Mouse (Mus musculus) left cerebral cortex, postnatal 10 days (tissue): Measurements from ENCODE around the gene Cdc42se1. TPM values are rescaled to one million over a fixed set of nuclear protein-coding genes. Genes with fewer than 3 reads are reported as not detected.
"Not testable (repeated sequence)": the region's sequence is repeated elsewhere in the genome, so short reads cannot be mapped to it uniquely, and the experiment has no call there.

Experiments used
- DNase-seq, 2 experiments: peaks; one replicate each; pipeline ENCODE4 v3.0.0; 2021 to 2022; ENCODE audit warnings: low spot score in 2 of 2, mixed read lengths in 1 of 2; ENCODE audit errors: extremely low spot score in 1 of 2
- intact Hi-C: fragments of 180-260 bp; cut with DNase I; formaldehyde crosslinking; loops from one replicate; pipeline ENCODE4 v1.15.1; 2025
- total RNA-seq, 2 experiments: library from RNA; stranded (reverse); gene quantifications; 2 replicates each; pipeline ENCODE4 v1.2.3; 2021

Cdc42se1 gene
- 10 to 100 TPM; 66.1 to 71.3 TPM for total RNA-seq

- intact Hi-C loops = loop anchor here (5.0 kb wide), 1 partner anchor 39 kb away; no protein-coding TSS in a partner anchor
- peak; percentile 90 to 94 for DNase-seq
Observed at GRCm38 (mm10) chr3:95228148-95228893, at the start of gene Cdc42se1. Cdc42se1 (plus strand) TSS chr3:95228732.

GRCm38 (mm10) chr3:95178948-95179347, 49.6 kb upstream of the Cdc42se1 start:
- intact Hi-C loops = no loop called here
- no peak for DNase-seq

GRCm38 (mm10) chr3:95179890-95180289, 48.6 kb upstream of the Cdc42se1 start:
- intact Hi-C loops = no loop called here
- no peak for DNase-seq

- no peak for DNase-seq
- intact Hi-C loops = no loop called here
Observed at GRCm38 (mm10) chr3:95181841-95182240, 46.7 kb upstream of the Cdc42se1 start.

GRCm38 (mm10) chr3:95184796-95185577, 43.5 kb upstream of the Cdc42se1 start:
- no peak for DNase-seq
- intact Hi-C loops = no loop called here

DNA sequence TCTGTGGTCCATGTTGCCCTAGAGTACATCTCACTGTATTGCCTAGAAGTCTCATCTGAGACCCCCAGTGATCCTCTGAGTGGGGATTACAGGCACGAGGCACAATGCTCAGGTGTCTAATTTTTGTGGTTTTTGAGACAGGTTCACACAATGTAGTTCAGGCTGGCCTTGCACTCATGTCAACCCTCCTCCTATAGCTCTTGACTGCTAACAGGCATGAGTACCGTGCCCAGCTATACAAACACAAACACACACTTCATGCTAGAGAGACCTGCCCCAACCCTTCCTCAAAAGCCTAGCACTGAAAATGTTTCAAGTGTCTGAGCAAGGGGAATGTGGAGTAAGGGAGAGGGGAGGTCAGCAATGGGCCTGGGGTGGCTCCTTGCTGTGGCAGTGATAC, 42.4 kb upstream of the Cdc42se1 start:
- intact Hi-C loops = no loop called here
- DNase-seq = no peak

GRCm38 (mm10) chr3:95186888-95187287, 41.6 kb upstream of the Cdc42se1 start:
- DNase-seq = no peak
- intact Hi-C loops = no loop called here

DNA sequence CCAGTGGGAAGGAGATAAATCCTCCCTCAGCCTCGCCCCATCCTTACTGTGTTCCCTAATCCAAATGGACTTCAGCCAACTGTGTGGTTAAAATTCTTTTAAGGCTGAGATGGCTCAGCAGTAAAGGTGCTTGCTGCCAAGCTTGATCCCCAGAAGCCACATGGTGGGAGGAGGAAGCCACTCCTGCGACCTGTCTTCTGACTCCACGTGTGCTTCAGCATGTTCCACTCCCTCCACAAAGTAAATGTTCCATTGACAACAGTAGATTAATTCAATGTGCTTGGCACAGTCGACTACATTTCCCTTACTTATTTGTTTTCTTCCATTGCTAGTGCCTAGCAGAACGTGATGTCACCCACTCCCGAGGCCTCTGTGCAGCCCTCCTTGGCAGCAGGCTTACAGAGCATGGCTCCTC, 33.8 kb upstream of the Cdc42se1 start:
- intact Hi-C loops = no loop called here
- DNase-seq = no peak

GRCm38 (mm10) chr3:95195772-95196171, 32.8 kb upstream of the Cdc42se1 start:
- intact Hi-C loops = no loop called here
- DNase-seq = no peak

DNA sequence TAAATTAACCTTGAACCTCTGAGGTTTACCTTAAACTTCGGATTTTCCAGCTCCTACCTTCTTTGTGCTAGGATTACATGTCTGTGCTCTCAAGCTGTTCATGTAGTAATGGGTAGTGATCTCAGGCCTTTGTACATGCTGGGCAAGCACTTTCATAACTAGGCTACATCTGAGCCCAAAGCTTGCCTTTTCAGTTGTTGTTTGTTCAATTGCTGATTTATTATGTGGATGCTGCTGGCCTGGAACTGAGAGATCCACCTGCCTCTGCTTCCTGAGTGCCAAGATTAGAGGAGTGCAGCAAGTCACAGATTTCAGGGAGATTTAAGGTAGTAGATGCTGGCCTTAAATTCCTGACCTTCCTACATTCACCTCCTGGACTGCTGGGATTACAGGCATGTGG, 29.4 kb upstream of the Cdc42se1 start:
- intact Hi-C loops = no loop called here
- no peak for DNase-seq

DNA sequence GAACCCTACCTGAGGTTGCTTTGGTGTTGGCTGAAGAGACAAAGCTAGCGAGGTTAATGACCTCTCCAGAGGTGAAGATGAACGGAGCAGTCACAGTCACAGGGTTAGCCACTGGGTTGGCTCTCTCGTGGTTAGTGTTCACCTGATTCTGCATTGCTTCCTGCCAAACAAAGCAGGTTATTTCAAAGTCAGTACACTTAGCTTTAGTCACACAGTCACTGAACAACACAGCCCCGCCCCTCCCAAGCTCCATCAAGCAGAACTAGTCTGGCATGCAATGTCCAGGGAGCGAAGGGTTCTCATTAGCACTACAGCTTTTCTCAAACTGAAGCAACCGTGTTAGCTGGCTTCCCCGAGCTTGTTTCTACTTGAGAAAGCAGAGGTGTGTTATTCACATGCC, 28.4 kb upstream of the Cdc42se1 start:
- no peak for DNase-seq
- intact Hi-C loops = loop anchor here (5.0 kb wide), 1 partner anchor 38 kb away; the partner anchor contains the start of gene Sema6c

DNA sequence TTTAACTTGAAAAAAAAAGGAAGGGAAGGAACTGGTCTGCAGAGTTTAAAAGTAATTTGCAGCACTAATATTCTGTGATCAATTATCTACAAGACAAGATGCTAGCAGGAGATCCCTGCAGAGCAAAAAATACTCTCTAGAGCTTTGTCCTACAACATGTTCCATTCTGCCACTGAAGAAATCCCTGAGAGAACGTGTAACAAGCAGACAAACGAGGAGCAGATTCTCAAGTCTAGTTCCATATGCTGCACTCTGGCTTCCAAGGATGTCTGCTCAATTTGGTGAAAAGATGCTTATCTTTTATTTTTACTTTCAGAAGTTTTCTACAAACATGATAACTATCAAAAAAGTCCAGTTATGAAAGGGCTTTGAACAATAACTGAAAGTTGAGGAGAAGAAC, 28.0 kb upstream of the Cdc42se1 start:
- intact Hi-C loops = loop anchor here (5.0 kb wide), 1 partner anchor 38 kb away; the partner anchor contains the start of gene Sema6c
- peak in 1 of 2 experiments; percentile 38 for DNase-seq

GRCm38 (mm10) chr3:95203880-95204279, 24.7 kb upstream of the Cdc42se1 start:
- intact Hi-C loops = loop anchor here (5.0 kb wide), 1 partner anchor 42 kb away; the partner anchor contains the start of gene Sema6c
- DNase-seq = peak in 1 of 2 experiments; percentile 67

- intact Hi-C loops = no loop called here
- DNase-seq = no peak
Observed at GRCm38 (mm10) chr3:95208286-95208685, 20.2 kb upstream of the Cdc42se1 start.

DNA sequence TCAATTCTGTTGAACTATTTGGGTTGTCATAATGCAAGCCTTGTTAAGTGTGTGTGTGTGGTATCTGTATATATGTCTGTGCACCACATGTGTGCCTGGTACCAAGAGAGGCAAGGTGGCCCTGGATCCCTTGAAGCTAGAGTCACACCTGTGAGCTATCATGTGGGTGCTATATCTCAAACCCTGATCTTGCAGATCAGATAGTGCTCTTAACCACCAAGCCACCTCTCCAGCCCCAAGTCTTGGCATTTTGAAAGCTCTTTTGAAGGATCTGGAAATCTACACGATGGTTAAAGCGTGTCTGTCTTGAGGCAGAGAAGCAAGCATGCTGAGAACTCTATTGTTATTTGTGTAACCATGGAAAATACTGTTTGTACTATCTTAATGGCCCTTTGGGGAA, 17.9 kb upstream of the Cdc42se1 start:
- no peak for DNase-seq
- intact Hi-C loops = no loop called here

- DNase-seq, intact Hi-C loops: not testable (repeated sequence)
Observed at GRCm38 (mm10) chr3:95212889-95213608, 15.5 kb upstream of the Cdc42se1 start.

GRCm38 (mm10) chr3:95213609-95213975, 14.9 kb upstream of the Cdc42se1 start:
- DNase-seq = no peak
- intact Hi-C loops = no loop called here

DNA sequence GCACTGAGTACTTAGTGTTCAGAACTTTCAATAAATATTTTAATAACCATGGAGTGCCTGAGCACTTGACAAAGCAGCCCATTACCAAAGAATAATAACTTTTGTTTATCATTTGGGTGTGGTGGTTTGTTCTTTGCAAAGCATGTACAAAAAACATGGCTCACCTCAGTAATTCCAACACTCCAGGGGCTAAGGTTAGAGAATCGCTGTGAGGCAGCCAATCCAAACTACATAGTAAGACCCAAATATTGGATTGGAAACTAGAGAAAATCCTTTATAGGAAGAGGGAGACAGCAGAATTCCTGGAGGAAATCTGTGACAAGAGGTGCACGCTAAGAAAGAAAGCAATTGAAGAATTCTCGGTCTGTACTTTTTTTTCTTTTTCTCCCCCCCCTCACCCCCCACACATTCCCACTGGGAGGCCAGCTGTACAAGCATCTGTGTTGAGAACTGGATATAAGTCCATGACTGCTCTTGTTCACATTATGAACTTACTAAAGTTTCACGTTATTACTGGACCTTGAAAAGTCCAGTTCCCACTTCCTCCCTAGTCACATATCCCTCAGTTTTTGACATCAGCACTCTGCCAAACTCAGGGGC, 11.8 kb upstream of the Cdc42se1 start:
- intact Hi-C loops = loop anchor here (5.0 kb wide), 2 partner anchors 54 to 74 kb away; partner anchors contain the start of genes Sema6c and Tnfaip8l2
- DNase-seq = no peak
